Mouse (Mus musculus): ENCODE data around the gene Mphosph9.
A peak's percentile ranks its signal among the peaks of the same experiment; 100 is the strongest.

Mphosph9 gene

DNA sequence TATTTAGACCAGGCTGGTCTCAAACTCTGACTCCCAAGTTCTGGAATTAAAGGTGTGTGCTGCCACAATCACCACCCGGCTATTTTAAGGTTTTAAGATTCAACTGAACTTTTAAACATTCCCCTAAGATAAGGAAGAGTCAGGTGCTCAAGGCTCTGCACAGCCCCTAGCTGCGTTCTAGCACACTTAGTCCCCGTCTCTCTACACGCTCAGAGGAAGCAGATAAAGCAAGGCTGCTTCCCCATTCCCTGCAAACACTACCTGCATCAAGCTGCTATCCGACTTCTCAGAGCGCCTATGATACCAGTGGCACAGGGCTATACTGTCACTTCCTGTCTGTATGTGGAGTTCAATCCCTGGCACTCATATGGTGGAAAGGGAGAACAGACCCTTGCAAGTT, 60.1 kb downstream of the Mphosph9 start:
- no peak for DNase-seq (ENCODE audit: low spot score in 2 of 2)

- peak in 1 of 2 experiments; percentile 44 for DNase-seq (ENCODE audit: low spot score in 2 of 2)
Measured at GRCm38 (mm10) chr5:124266821-124267220, 61.0 kb downstream of the Mphosph9 start.

DNA sequence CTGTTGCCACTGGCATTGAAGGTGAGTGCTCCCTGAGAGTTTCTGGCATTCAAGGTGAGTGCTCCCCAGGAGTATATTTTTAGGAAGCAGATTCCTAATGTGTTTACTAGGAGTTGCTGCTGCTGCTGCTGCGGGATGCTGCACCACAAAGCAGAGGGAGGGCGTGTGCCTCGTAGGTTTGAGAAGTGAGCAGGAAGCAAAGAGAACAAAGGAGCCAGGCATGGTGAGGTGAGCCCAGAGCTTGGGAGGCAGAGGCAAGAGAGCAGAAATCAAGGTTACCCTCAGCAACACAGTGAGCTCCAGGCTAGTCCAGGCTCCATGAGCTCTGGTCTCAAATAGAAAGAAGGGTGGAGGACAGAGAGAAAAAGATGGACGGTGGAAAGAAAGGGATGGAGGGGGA, 64.5 kb downstream of the Mphosph9 start:
- DNase-seq (ENCODE audit: low spot score in 2 of 2) = no peak

DNA sequence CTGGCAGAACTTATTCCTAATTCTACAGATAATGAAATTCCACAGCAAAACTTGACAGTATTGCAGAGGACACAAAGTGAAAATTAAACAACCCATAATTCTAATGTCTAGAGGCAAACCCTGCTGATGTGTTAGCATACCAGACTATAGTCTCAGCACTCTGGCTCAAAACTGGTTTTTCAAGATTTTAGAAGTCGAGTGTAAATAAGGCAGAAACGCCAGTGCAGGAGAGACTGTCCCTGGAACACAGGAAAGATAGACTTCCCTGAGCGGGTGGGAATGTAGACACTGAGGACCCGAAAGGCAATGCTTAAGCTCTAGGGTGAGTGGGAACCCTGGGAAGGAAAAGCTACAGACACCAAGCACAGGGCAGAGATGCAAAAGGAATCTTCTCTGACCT, 65.7 kb downstream of the Mphosph9 start:
- DNase-seq (ENCODE audit: low spot score in 2 of 2) = no peak

GRCm38 (mm10) chr5:124259133-124259532, 68.6 kb downstream of the Mphosph9 start:
- no peak for DNase-seq (ENCODE audit: low spot score in 2 of 2)

- DNase-seq (ENCODE audit: low spot score in 2 of 2) = no peak
Measured at GRCm38 (mm10) chr5:124258026-124258425, 69.7 kb downstream of the Mphosph9 start.

DNA sequence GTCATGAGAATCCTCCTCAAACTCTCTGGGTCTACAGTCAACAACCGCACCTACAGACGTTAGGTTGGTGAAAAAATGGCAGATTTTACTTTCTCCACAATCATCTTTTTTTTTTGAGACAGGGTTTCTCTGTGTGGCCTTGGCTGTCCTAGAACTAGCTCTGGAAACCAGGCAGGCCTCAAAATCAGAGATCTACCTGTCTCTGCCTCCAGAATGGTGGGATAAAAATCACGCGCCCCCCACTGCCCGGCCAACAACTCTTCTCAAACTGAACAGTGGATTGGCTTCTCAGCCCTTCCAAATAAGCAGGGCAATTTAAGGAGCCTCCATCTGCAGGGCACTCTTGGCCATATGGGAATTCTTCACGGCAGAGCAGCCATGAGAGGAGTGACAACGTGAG, 72.6 kb downstream of the Mphosph9 start:
- DNase-seq (ENCODE audit: low spot score in 2 of 2) = no peak

GRCm38 (mm10) chr5:124253555-124253954, 74.2 kb downstream of the Mphosph9 start:
- no peak for DNase-seq (ENCODE audit: low spot score in 2 of 2)

DNA sequence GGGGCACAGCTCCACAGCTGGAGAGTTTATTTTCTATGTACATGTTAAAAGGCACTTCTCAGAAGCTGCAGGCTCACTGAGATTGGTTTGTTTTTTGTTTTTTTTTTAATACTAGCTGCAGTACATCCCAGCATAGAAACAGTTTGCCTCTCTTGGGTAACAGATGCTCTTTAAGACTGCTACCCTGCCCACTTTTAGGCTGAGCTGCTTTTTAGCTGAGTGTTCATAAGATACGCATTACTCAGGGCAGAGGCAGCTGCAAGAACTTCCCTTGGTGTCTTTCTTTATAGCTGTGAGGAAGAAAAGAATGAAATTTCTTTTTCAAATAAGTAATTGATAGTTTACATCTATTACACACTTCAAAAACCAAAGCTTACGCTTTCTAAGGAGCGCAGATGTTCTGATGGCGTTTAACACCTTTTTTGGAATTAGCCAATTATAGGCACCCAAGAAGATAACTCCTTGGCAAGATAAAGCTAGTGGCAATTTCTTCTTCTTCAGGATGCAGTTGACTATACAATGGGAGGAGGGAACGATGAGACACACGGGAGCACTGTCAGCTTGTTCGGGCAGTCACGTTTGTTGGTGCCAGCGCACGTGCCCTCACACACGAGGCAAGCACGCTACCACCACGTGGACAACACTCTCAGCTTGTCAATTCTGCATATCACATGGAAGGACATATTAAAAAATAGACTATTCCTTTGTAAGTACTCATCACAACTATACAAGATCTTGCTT, 75.0 kb downstream of the Mphosph9 start:
- DNase-seq (ENCODE audit: low spot score in 2 of 2) = no peak

- DNase-seq (ENCODE audit: low spot score in 2 of 2) = no peak
Measured at GRCm38 (mm10) chr5:124251070-124251469, 76.7 kb downstream of the Mphosph9 start.

DNA sequence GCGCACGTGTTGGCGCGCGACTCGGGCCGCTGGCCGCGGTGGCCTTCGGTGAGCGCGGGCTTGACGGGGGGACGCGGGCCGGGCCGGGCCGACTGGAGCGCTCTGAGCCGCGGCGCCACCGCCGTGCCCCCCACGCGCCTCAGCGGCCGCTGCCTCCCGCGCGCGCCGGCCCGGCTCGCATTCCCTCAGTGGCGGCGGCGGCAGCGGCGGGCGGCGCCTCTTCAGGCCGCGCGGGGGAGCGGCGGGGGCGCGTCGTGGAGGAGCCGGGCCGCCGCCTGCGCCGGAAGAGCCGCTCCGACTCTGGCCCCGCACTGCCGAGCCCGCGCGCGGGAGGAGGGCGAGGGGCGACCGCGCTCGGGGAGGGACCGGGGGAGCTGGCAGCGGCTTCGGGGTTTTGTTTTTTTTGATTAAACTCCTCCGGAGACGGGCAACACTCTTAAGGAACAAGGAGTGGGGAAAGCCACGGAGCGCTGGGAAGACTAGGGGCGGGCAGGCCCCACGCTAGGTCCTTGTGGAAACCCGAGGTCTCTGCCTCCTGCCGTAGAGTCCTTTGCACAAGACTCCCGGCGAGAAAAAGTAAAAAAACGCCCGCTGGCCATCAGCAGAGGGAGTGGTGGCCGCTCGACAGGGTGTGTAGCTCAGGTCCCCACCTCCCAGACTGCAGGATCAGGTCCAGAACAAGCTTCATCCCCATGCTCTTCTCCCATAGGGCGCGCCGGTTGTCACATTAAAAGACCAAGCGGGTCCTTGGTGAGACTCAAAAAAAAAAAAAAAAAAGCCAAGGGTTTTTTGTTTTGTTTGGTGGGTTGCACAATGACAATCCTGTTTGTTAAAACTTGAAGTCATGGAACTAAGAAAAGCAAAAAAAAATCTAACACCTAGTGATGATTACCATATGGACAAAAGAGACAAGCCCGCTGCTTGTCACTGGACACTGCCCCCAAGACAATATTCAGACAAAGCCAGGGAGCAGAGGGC, 77.9 kb downstream of the Mphosph9 start, which contains the start of gene Pitpnm2:
Gene Pitpnm2, minus strand, starts transcription at position 147 of the 978 bp plus-strand sequence.
- DNase-seq (ENCODE audit: low spot score in 2 of 2) = peak in 1 of 2 experiments; percentile 44

DNA sequence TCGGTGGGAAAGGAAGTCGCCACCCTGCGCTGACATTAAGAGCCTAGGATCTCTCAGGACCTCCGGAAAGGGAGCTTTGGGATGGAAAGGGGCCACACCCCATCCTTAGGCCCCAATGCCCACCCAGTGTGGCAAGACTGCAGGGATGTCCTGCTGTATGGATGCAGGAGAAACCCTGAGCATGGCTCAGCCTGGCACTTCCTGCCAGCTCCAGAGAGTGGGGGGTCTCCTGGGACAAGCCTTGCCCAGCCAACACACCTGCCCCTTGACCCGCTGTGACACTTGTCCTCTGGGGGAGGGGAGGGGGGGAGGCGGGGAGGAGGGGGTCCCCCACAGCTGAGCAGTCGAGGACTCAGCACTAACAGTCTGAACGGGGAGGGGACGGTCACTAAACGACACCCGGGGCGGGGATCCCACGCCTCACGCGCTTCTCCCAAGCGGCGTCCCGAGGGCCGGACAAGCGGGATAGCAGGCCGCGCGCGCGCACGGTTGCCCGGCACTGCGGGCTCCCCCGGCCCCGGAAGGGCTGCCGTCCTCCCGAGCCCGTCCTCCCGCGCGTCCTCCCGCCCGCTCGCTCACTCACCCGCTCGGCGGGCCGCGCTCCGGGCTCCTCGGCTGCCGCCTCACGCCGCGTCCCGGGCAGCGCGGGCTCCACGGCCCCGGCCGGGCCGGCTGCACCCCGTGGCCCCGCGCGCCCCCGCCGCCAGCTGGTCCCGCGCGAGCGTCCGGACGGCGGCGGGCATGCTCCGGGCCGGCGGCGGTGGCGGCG, 78.7 kb downstream of the Mphosph9 start:
- peak; percentile 48 to 72 for DNase-seq (ENCODE audit: low spot score in 2 of 2)

GRCm38 (mm10) chr5:124247986-124248626, 79.7 kb downstream of the Mphosph9 start:
- peak; percentile 65 for DNase-seq (ENCODE audit: low spot score in 2 of 2)

DNA sequence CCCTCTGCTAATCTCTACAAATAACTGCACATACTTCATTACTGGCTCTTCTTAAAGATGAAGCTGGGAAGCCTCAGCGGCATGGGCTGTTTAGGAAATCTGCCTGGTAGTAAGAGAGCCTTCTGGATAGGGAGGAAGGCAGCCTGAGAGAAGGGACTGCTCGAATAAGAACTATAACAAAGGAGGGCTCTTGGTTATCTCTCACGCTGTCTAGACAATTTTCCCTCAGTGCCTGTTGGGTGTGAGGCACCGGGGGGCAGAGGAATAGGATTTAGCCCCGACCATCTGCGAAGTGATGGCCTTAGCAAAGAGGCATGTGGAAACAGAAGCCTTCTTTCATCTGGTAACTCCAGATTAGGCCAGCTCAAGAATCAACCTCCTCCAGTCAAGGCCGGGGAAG, 80.5 kb downstream of the Mphosph9 start:
- DNase-seq (ENCODE audit: low spot score in 2 of 2) = no peak

DNA sequence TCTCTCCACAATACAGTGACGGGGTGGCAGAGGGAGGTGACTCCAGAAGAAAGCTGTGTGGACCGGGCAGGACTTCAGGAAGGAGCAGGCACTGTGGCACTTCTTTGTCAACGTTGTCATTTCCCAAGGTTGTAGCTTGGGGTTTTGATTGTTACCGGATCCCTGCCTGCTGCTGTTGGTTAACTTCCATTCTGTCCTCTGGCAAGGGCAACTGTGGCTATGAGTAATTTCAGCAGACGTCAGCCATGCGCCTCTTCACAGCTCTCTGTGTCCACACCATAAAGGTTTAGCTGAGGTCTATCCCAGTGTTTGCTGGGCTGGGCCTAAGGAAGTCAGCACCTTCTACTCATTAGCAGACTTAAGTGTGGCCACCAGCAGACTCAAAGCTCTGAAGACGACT, 82.9 kb downstream of the Mphosph9 start:
- DNase-seq (ENCODE audit: low spot score in 2 of 2) = no peak

GRCm38 (mm10) chr5:124244449-124244848, 83.3 kb downstream of the Mphosph9 start:
- no peak for DNase-seq (ENCODE audit: low spot score in 2 of 2)

GRCm38 (mm10) chr5:124243236-124243901, 84.4 kb downstream of the Mphosph9 start:
- DNase-seq (ENCODE audit: low spot score in 2 of 2) = no peak

- no peak for DNase-seq (ENCODE audit: low spot score in 2 of 2)
Measured at GRCm38 (mm10) chr5:124241686-124242444, 85.9 kb downstream of the Mphosph9 start.

- no peak for DNase-seq (ENCODE audit: low spot score in 2 of 2)
Measured at GRCm38 (mm10) chr5:124240841-124241685, 86.7 kb downstream of the Mphosph9 start.
